Mouse (Mus musculus) MEL (cell line): ENCODE results near the gene Alg3. TPM values are rescaled to one million over a fixed set of nuclear protein-coding genes. Genes with fewer than 3 reads are reported as not detected.

Experiments used
- DNase-seq: peaks from one replicate; pipeline ENCODE4 v3.0.0; 2011; ENCODE audit warnings: low read depth, low spot score
- H3K27ac ChIP-seq: 2 replicates; pipeline ENCODE4 v1.5.1; 2012; ENCODE audit warnings: low read depth, mild to moderate bottlenecking, control low read depth, low read length, moderate library complexity; ENCODE audit not compliant: control insufficient read depth
- H3K27me3 ChIP-seq, 2 experiments: fragments of 150-350 bp in 1 of 2; sonication (generic) in 1 of 2; 2 replicates each; pipeline ENCODE4 v1.6.1; 2012; ENCODE audit warnings: low read length in 2 of 2, mild to moderate bottlenecking in 2 of 2, improper control_type of control experiment in 1 of 2, moderate library complexity in 1 of 2; ENCODE audit not compliant: insufficient read depth in 2 of 2, control insufficient read depth in 1 of 2
- H3K36me3 ChIP-seq, 2 experiments: 2 replicates each; pipeline ENCODE4 v1.6.1; 2012 to 2014; ENCODE audit warnings: low read length in 2 of 2, improper control_type of control experiment in 1 of 2, inconsistent platforms in 1 of 2, mild to moderate bottlenecking in 1 of 2; ENCODE audit not compliant: insufficient read depth in 2 of 2, control insufficient read depth in 1 of 2
- H3K4me1 ChIP-seq, 2 experiments: fragments of 150-350 bp in 1 of 2; sonication (generic) in 1 of 2; 2 replicates each; pipeline ENCODE4 v1.6.1; 2012; ENCODE audit warnings: low read length in 2 of 2, improper control_type of control experiment in 1 of 2, mild to moderate bottlenecking in 1 of 2; ENCODE audit not compliant: insufficient read depth in 2 of 2, control insufficient read depth in 1 of 2
- H3K4me3 ChIP-seq, 2 experiments: fragments of 150-350 bp in 1 of 2; sonication (generic) in 1 of 2; 2 replicates each; pipeline ENCODE4 v1.5.1; 2012; ENCODE audit warnings: low read depth in 2 of 2, low read length in 2 of 2, mild to moderate bottlenecking in 2 of 2, moderate library complexity in 2 of 2, control low read depth in 1 of 2, improper control_type of control experiment in 1 of 2; ENCODE audit not compliant: control insufficient read depth in 1 of 2, insufficient read depth in 1 of 2
- H3K79me2 ChIP-seq: 2 replicates; pipeline ENCODE4 v1.6.1; 2012; ENCODE audit warnings: mild to moderate bottlenecking, low read length, moderate library complexity; ENCODE audit not compliant: control insufficient read depth, poor library complexity, insufficient read depth
- H3K9ac ChIP-seq: 2 replicates; pipeline ENCODE4 v1.6.1; 2012; ENCODE audit warnings: low read depth, mild to moderate bottlenecking, control low read depth, low read length, moderate library complexity; ENCODE audit not compliant: control insufficient read depth, poor library complexity, severe bottlenecking
- H3K9me3 ChIP-seq: fragments of 150-350 bp; sonication (generic); replicated peaks from 2 replicates; pipeline ENCODE4 v1.6.1; 2012; ENCODE audit warnings: mild to moderate bottlenecking, low read length, improper control_type of control experiment, moderate library complexity; ENCODE audit not compliant: insufficient read depth
- CHD1 ChIP-seq: IDR thresholded peaks from 2 replicates; pipeline ENCODE4 v1.6.1; 2012; ENCODE audit warnings: low read depth, mild to moderate bottlenecking, inconsistent platforms, low read length, improper control_type of control experiment
- CHD2 ChIP-seq: IDR thresholded peaks from 2 replicates; pipeline ENCODE4 v1.6.1; 2011; ENCODE audit warnings: low read length, improper control_type of control experiment
- ELF1 ChIP-seq: IDR thresholded peaks from 2 replicates; pipeline ENCODE4 v1.6.1; 2014; ENCODE audit warnings: low read depth, mild to moderate bottlenecking, inconsistent platforms, low read length, improper control_type of control experiment, moderate library complexity
- GABPA ChIP-seq: IDR thresholded peaks from 2 replicates; pipeline ENCODE4 v1.6.1; 2012; ENCODE audit warnings: low read depth, mild to moderate bottlenecking, inconsistent platforms, low read length, improper control_type of control experiment, moderate library complexity
- GATA1 ChIP-seq: IDR thresholded peaks from 2 replicates; pipeline ENCODE4 v1.6.1; 2011; ENCODE audit warnings: low read depth, low read length, improper control_type of control experiment
- HCFC1 ChIP-seq: IDR thresholded peaks from 2 replicates; pipeline ENCODE4 v1.6.1; 2012; ENCODE audit warnings: low read depth, mild to moderate bottlenecking, inconsistent platforms, low read length, improper control_type of control experiment, moderate library complexity
- JUND ChIP-seq: IDR thresholded peaks from 2 replicates; pipeline ENCODE4 v1.6.1; 2011; ENCODE audit warnings: low read depth, mild to moderate bottlenecking, improper control_type of control experiment, low read length
- KAT2A ChIP-seq: conservative IDR thresholded peaks from 2 replicates; pipeline ENCODE4 v1.6.1; 2012; ENCODE audit warnings: low read depth, low read length, improper control_type of control experiment, inconsistent platforms
- MAFK ChIP-seq: IDR thresholded peaks from 2 replicates; pipeline ENCODE4 v1.6.1; 2011; ENCODE audit warnings: low read depth, mild to moderate bottlenecking, low read length, improper control_type of control experiment, borderline replicate concordance
- MAZ ChIP-seq: IDR thresholded peaks from 2 replicates; pipeline ENCODE4 v1.6.1; 2012; ENCODE audit warnings: low read depth, mild to moderate bottlenecking, inconsistent platforms, low read length, improper control_type of control experiment
- MXI1 ChIP-seq: IDR thresholded peaks from 2 replicates; pipeline ENCODE4 v1.6.1; 2011; ENCODE audit warnings: mild to moderate bottlenecking, low read depth, low read length, improper control_type of control experiment
- MYC ChIP-seq: IDR thresholded peaks from 2 replicates; pipeline ENCODE4 v1.6.1; 2011; ENCODE audit warnings: low read depth, mild to moderate bottlenecking, low read length, improper control_type of control experiment, moderate library complexity
- NELFE ChIP-seq: IDR thresholded peaks from 2 replicates; pipeline ENCODE4 v1.6.1; 2011; ENCODE audit warnings: low read depth, low read length, improper control_type of control experiment
- NRF1 ChIP-seq: IDR thresholded peaks from 2 replicates; pipeline ENCODE4 v1.6.1; 2014; ENCODE audit warnings: low read depth, mild to moderate bottlenecking, inconsistent platforms, low read length, improper control_type of control experiment, moderate library complexity; ENCODE audit not compliant: poor library complexity, insufficient read depth, severe bottlenecking
- RCOR1 ChIP-seq: IDR thresholded peaks from 2 replicates; pipeline ENCODE4 v1.6.1; 2012; ENCODE audit warnings: low read depth, mild to moderate bottlenecking, inconsistent platforms, low read length, improper control_type of control experiment
- SIN3A ChIP-seq: IDR thresholded peaks from 2 replicates; pipeline ENCODE4 v1.6.1; 2012; ENCODE audit warnings: low read length, improper control_type of control experiment, inconsistent platforms
- SMC3 ChIP-seq: IDR thresholded peaks from 2 replicates; pipeline ENCODE4 v1.6.1; 2011; ENCODE audit warnings: low read depth, low read length, improper control_type of control experiment
- TBP ChIP-seq: IDR thresholded peaks from 2 replicates; pipeline ENCODE4 v1.8.0; 2011; ENCODE audit warnings: low read depth, low read length, improper control_type of control experiment
- TCF12 ChIP-seq: IDR thresholded peaks from 2 replicates; pipeline ENCODE4 v1.6.1; 2014; ENCODE audit warnings: low read depth, mild to moderate bottlenecking, inconsistent platforms, low read length, improper control_type of control experiment, moderate library complexity
- UBTF ChIP-seq: IDR thresholded peaks from 2 replicates; pipeline ENCODE4 v1.6.1; 2012; ENCODE audit warnings: low read depth, mild to moderate bottlenecking, inconsistent platforms, low read length, improper control_type of control experiment, moderate library complexity, borderline replicate concordance; ENCODE audit not compliant: insufficient read depth
- USF2 ChIP-seq, 2 experiments: IDR thresholded peaks; 2 replicates each; pipeline ENCODE4 v1.6.1; 2011 to 2012; ENCODE audit warnings: improper control_type of control experiment in 2 of 2, low read length in 2 of 2, borderline replicate concordance in 1 of 2, inconsistent platforms in 1 of 2, low read depth in 1 of 2, mild to moderate bottlenecking in 1 of 2; ENCODE audit not compliant: insufficient read depth in 1 of 2
- ZC3H11A ChIP-seq: IDR thresholded peaks from 2 replicates; pipeline ENCODE4 v1.6.1; 2012; ENCODE audit warnings: low read depth, mild to moderate bottlenecking, inconsistent platforms, low read length, improper control_type of control experiment
- ZKSCAN1 ChIP-seq: IDR thresholded peaks from 2 replicates; pipeline ENCODE4 v1.6.1; 2012; ENCODE audit warnings: low read depth, mild to moderate bottlenecking, inconsistent platforms, low read length, improper control_type of control experiment, moderate library complexity
- ZNF384 ChIP-seq: IDR thresholded peaks from 2 replicates; pipeline ENCODE4 v1.6.1; 2012; ENCODE audit warnings: low read depth, mild to moderate bottlenecking, inconsistent platforms, low read length, improper control_type of control experiment
- polyA plus RNA-seq, 2 experiments: library from polyadenylated mRNA; stranded (reverse) in 1 of 2; unstranded in 1 of 2; fragments of >175 nt in 1 of 2; fragments of >200 nt in 1 of 2; gene quantifications; 2 replicates each; pipeline versions ENCODE4 v1.2.1 to v1.2.4; 2012; ENCODE audit warnings: low replicate concordance in 2 of 2, low read depth in 1 of 2; ENCODE audit not compliant: insufficient read length in 2 of 2, insufficient read depth in 1 of 2, missing spikeins in 1 of 2
- total RNA-seq: library from RNA; depleted of rRNA; stranded (reverse); fragments of 300-350 nt; gene quantifications from 2 replicates; pipeline ENCODE4 v1.2.3, GENCODE M21; 2012

Alg3 gene
- total and polyA plus RNA-seq, 3 experiments: 25.6 to 218 (median 67.6) TPM

- TF ChIP-seq HCFC1 (peak; percentile 38; the same call in 1 of the 2 replicates), MAFK (no peak)
Measured at GRCm38 (mm10) chr16:20595060-20595673, 16.4 kb downstream of the Alg3 start (continued).

- Histone ChIP-seq H3K9me3 (no peaks in the 10 kb centered on the region), H3K4me1 (peaks cover 6 to 20% of the 10 kb centered on the region in 2 experiments)
Measured at GRCm38 (mm10) chr16:20591076-20591705, 20.3 kb downstream of the Alg3 start.

GRCm38 (mm10) chr16:20590680-20591038 is 20.9 kb downstream of the Alg3 start:
- no peak overlapping the region for H3K4me3 ChIP-seq
- no peak overlapping the region for H3K9ac ChIP-seq
- no peak for DNase-seq
- no peaks in the 10 kb centered on the region for H3K79me2 ChIP-seq
- H3K27ac ChIP-seq: no peak overlapping the region
- H3K36me3 ChIP-seq: peaks cover 0 to 10% of the 10 kb centered on the region in 2 experiments; a peak in 2 of 4 replicates
- TF ChIP-seq ZKSCAN1: no peak
- TF ChIP-seq CHD1: no peak
- no peak for TF ChIP-seq KAT2A
- no peak for TF ChIP-seq SIN3A
- TF ChIP-seq HCFC1: no peak
- no peak for TF ChIP-seq NELFE
- TF ChIP-seq RCOR1: no peak
- no peak for TF ChIP-seq ZC3H11A
- no peak for TF ChIP-seq NRF1
- no peak for TF ChIP-seq MXI1
- no peak for TF ChIP-seq TBP
- no peak for TF ChIP-seq JUND
- no peak for TF ChIP-seq USF2 (IDR thresholded peaks at IDR 0.05; ENCODE audit: borderline replicate concordance in 1 of 2, insufficient read depth in 1 of 2, low read depth in 1 of 2, low read length in 2 of 2)
- no peak for TF ChIP-seq MYC
- no peak for TF ChIP-seq GATA1
- no peak for TF ChIP-seq ELF1
- TF ChIP-seq CHD2: no peak
- H3K9me3 ChIP-seq: no peaks in the 10 kb centered on the region
- H3K27me3 ChIP-seq: peaks cover 0 to 4% of the 10 kb centered on the region in 2 experiments; a peak in 2 of 4 replicates
- H3K4me1 ChIP-seq: peaks cover 6 to 15% of the 10 kb centered on the region in 2 experiments

More at GRCm38 (mm10) chr16:20591076-20591705, 20.3 kb downstream of the Alg3 start:
- H3K4me3 ChIP-seq: no peak overlapping the region
- TF ChIP-seq MYC (no peak), TCF12 (no peak), ZNF384 (no peak), CHD1 (no peak), MAZ (no peak), JUND (no peak), SMC3 (no peak), NELFE (no peak), ZKSCAN1 (no peak), GABPA (no peak), UBTF (no peak)
- TF ChIP-seq, all 39 proteins: peak for 0
- no peak overlapping the region for H3K27ac ChIP-seq
- H3K9ac ChIP-seq: no peak overlapping the region
- peaks cover 0 to 4% of the 10 kb centered on the region in 2 experiments; a peak in 2 of 4 replicates for H3K27me3 ChIP-seq
- H3K79me2 ChIP-seq: no peaks in the 10 kb centered on the region
- peaks cover 0 to 15% of the 10 kb centered on the region in 2 experiments; a peak in 2 of 4 replicates for H3K36me3 ChIP-seq
- DNase-seq: no peak
